Mouse (Mus musculus) liver, embryonic 14.5 days (tissue): ENCODE data around the gene Wrnip1. TPM values are rescaled to one million over a fixed set of nuclear protein-coding genes. Genes with fewer than 3 reads are reported as not detected.
A peak's percentile ranks its signal among the peaks of the same experiment; 100 is the strongest.

Source experiments
- ATAC-seq: fragments of 200-750 bp; cut with Nextera tagmentation; 2 replicates; pipeline ENCODE4 v1.8.0; 2017; ENCODE audit warnings: moderate number of reproducible peaks, mild to moderate bottlenecking, moderate library complexity; ENCODE audit not compliant: insufficient read depth
- DNase-seq, 3 experiments: peaks; one replicate each; pipeline ENCODE4 v3.0.0-alpha.2; 2012 to 2013; ENCODE audit warnings: low read depth in 3 of 3, low spot score in 3 of 3
- H3K27ac ChIP-seq: fragments of 300-500 bp; sonication (generic); 2 replicates; pipeline ENCODE4 v1.5.1; 2014; ENCODE audit warnings: moderate library complexity, mild to moderate bottlenecking, control low read depth, inconsistent platforms
- H3K27me3 ChIP-seq: fragments of 300-500 bp; sonication (generic); 2 replicates; pipeline ENCODE4 v1.6.1; 2014; ENCODE audit warnings: mild to moderate bottlenecking, low read length, moderate library complexity; ENCODE audit not compliant: control insufficient read depth, insufficient read depth
- H3K36me3 ChIP-seq: fragments of 300-500 bp; sonication (generic); replicated peaks from 2 replicates; pipeline ENCODE4 v1.6.1; 2014; ENCODE audit warnings: low read depth; ENCODE audit not compliant: control insufficient read depth, insufficient read depth
- H3K4me1 ChIP-seq, 2 experiments: fragments of 200-500 bp in 1 of 2; fragments of 300-500 bp in 1 of 2; sonication (generic) in 1 of 2; replicated peaks; 2 replicates each; pipeline ENCODE4 v1.6.1; 2012 to 2014; ENCODE audit warnings: antibody characterized with exemption in 1 of 2, inconsistent platforms in 1 of 2, low read length in 1 of 2; ENCODE audit not compliant: control insufficient read depth in 2 of 2, insufficient read depth in 2 of 2
- H3K4me2 ChIP-seq: fragments of 300-500 bp; sonication (generic); 2 replicates; pipeline ENCODE4 v1.6.1; 2014; ENCODE audit warnings: low read depth, mild to moderate bottlenecking, control low read depth, moderate library complexity
- H3K4me3 ChIP-seq, 2 experiments: fragments of 200-500 bp in 1 of 2; fragments of 300-500 bp in 1 of 2; sonication (generic) in 1 of 2; 2 replicates each; pipeline ENCODE4 v1.5.1; 2012 to 2014; ENCODE audit warnings: low read depth in 2 of 2, low read length in 2 of 2, mild to moderate bottlenecking in 2 of 2, control low read depth in 1 of 2, inconsistent platforms in 1 of 2, moderate library complexity in 1 of 2; ENCODE audit not compliant: insufficient read depth in 1 of 2
- H3K9ac ChIP-seq: fragments of 300-500 bp; sonication (generic); replicated peaks from 2 replicates; pipeline ENCODE4 v1.6.1; 2014; ENCODE audit warnings: mild to moderate bottlenecking, control low read depth, moderate library complexity
- H3K9me3 ChIP-seq: fragments of 300-500 bp; sonication (generic); 2 replicates; pipeline ENCODE4 v1.6.1; 2016; ENCODE audit warnings: low read length, mixed read lengths; ENCODE audit not compliant: control insufficient read depth
- CTCF ChIP-seq: IDR thresholded peaks from 2 replicates; pipeline ENCODE4 v1.5.1; 2016; ENCODE audit warnings: antibody characterized with exemption, low read depth, control low read depth
- EP300 ChIP-seq: IDR thresholded peaks from 2 replicates; pipeline ENCODE4 v1.6.1; 2016; ENCODE audit warnings: antibody characterized with exemption, low read depth
- WGBS: fragments of 180-500 bp; shearing (Covaris S2); extraction: QIAGEN DNeasy Blood & Tissue Kit; methylation state at CpG from one replicate; pipeline ENCODE4 v1.1.7; 2014; ENCODE audit not compliant: insufficient replicate concordance; 5-methylcytosine and 5-hydroxymethylcytosine counted together
- polyA plus RNA-seq, 2 experiments: library from polyadenylated mRNA; depleted of rRNA in 1 of 2; stranded (reverse) in 1 of 2; unstranded in 1 of 2; fragments of >200 nt; fragmentation: Nextera tagmentation in 1 of 2; extraction: Ambion mirVana in 1 of 2; gene quantifications; 2 replicates each; pipeline versions ENCODE4 v1.2.1 to v1.2.3; 2012 to 2014

Gene Wrnip1
- polyA plus RNA-seq, 2 experiments = 6.0 to 16.3 TPM

DNA sequence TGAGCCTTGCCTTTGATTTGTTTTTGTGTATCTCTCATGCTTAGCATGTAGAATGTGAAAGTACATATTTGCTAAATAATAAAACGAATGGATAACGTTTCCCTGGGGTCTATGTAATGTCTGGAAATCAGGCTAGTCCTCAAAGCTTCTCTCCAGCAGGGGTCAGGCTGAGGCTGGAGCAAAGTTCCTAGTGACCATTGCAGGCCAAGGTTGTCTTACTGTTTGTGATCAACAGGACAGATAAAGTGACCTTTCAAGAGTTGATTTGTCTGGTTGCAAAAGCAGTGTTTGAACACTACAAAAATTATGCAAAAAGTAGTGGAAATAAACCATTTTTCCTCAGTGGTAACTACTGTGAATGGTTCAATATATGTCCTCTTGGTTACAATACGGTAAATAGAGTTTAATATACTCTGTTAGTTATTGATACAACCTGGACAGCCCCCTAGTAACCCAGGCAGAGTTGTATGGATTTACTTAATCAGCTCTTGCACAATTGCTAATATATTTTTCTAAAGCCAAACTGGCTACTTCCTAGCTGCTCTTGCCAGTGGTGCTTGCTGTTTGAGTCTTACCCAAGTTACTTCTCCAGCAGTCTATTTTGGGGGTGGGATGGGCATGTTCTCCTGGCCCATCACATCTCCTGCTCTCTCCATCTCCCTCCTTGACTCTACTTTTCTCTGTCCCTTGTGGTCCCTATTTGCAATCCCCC lies 25.4 kb downstream of the Wrnip1 start:
- peaks cover 3% of the 10 kb centered on the region; the same call in 1 of the 2 replicates for H3K36me3 ChIP-seq
- ATAC-seq (no peak), DNase-seq (no peak)
- H3K9ac ChIP-seq = no peak overlapping the region
- 57% methylated on average over 3 of the region's 3 CpGs for WGBS
- peaks cover 0 to 3% of the 10 kb centered on the region in 2 experiments; a peak in 2 of 4 replicates for H3K4me1 ChIP-seq
- H3K9me3 ChIP-seq = no peaks in the 10 kb centered on the region
- no peak overlapping the region for H3K4me2 ChIP-seq
- H3K27ac ChIP-seq = no peak overlapping the region
- TF ChIP-seq EP300 = no peak
- peak; percentile 31; the same call in 1 of the 2 replicates for TF ChIP-seq CTCF
- H3K27me3 ChIP-seq = no peaks in the 10 kb centered on the region
- H3K4me3 ChIP-seq = no peak overlapping the region

- H3K27ac ChIP-seq = no peak overlapping the region
- ATAC-seq = no peak
- WGBS = 34% methylated on average over 4 of the region's 4 CpGs
These were observed 26.1 kb downstream of the Wrnip1 start for GRCm38 (mm10) chr13:32827951-32828350.

DNA sequence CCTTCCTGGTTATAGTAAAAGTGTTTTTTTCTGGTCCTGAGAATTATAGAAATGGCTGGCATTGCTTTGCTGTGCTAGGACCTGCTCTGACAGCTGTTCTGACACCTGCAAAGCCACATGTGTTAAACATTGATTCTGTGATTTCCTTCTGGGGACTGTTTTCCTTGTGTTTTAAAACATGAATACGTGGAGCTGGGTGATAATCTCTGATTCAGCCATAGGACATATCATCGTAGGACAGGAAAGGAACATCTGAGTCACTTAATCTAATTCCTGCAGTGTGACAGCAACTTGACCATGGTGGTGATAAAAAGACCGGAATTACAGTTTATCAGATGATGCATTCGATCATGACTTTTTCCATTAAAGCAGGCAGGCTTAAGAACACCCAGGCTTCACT lies 27.0 kb downstream of the Wrnip1 start:
- no peak overlapping the region for H3K4me2 ChIP-seq
- ATAC-seq = no peak; the same call in 1 of the 2 replicates
- H3K9ac ChIP-seq = no peak overlapping the region
- no peak overlapping the region for H3K27ac ChIP-seq
- H3K9me3 ChIP-seq = no peaks in the 10 kb centered on the region
- no peaks in the 10 kb centered on the region for H3K27me3 ChIP-seq
- no peak overlapping the region for H3K4me3 ChIP-seq
- 10% methylated on average over 4 of the region's 4 CpGs for WGBS
- TF ChIP-seq CTCF (no peak), EP300 (no peak; the same call in 1 of the 2 replicates)
- no peak for DNase-seq
- H3K36me3 ChIP-seq = no peaks in the 10 kb centered on the region
- H3K4me1 ChIP-seq = peaks cover 0 to 6% of the 10 kb centered on the region in 2 experiments; a peak in 2 of 4 replicates

More at GRCm38 (mm10) chr13:32827951-32828350, 26.1 kb downstream of the Wrnip1 start:
- H3K36me3 ChIP-seq = peaks cover 3% of the 10 kb centered on the region; the same call in 1 of the 2 replicates
- H3K9ac ChIP-seq = no peak overlapping the region
- no peak overlapping the region for H3K4me3 ChIP-seq
- no peaks in the 10 kb centered on the region for H3K27me3 ChIP-seq
- H3K4me1 ChIP-seq = peaks cover 0 to 6% of the 10 kb centered on the region in 2 experiments; a peak in 2 of 4 replicates
- no peak overlapping the region for H3K4me2 ChIP-seq
- DNase-seq = peak in 2 of 3 experiments; percentile 22 to 30
- H3K9me3 ChIP-seq = no peaks in the 10 kb centered on the region
- peak; percentile 89 for TF ChIP-seq CTCF
- no peak for TF ChIP-seq EP300

DNA sequence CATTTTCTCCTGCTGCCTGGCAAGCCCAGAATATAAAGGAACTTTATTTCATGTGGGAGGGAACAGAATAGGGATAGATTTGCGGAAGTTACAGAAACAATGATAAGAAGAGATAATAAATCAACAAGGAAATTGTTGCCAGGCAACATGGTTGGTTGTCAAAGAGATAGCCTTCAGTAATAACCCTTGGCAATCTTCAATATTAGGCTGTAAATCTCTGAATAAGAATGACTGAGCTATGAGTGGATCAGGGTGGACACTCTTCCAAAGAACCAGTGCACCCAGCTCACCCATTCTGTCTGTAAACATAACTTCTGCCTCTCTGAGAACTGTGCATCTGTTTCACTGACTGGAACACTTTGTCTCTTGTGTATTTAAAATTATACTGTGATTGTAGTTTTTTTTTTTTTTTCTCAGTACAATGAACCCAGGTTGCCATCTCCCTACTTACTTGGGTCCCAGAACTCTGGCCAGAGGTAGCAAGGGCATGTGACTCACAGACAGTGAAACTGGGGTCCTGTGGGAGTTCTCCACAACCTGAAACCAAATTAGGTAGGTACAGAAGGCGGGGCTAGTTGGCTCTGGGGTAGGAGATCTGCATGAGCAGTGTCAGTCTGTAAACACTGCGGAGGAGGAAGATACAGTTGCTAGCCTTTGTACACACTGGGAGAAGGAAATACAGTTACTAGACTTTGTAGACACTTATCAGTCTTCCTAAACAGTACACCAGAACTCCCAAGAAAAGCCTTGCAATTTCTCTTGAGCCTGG lies 29.9 kb downstream of the Wrnip1 start:
- Histone ChIP-seq H3K36me3 (no peaks in the 10 kb centered on the region), H3K27ac (no peak overlapping the region), H3K9me3 (no peaks in the 10 kb centered on the region), H3K4me1 (peaks cover 0 to 6% of the 10 kb centered on the region in 2 experiments; a peak in 2 of 4 replicates), H3K4me2 (no peak overlapping the region), H3K4me3 (no peak overlapping the region), H3K27me3 (no peaks in the 10 kb centered on the region), H3K9ac (no peak overlapping the region)
- TF ChIP-seq EP300 (no peak), CTCF (no peak)
- DNase-seq (no peak), ATAC-seq (no peak)
- WGBS = 47% methylated on average over 3 of the region's 3 CpGs

- 32% methylated on average over 3 of the region's 3 CpGs for WGBS
- TF ChIP-seq EP300 = no peak
- no peak for TF ChIP-seq CTCF
These were observed 30.9 kb downstream of the Wrnip1 start for GRCm38 (mm10) chr13:32832776-32833175.

More at GRCm38 (mm10) chr13:32832776-32833175, 30.9 kb downstream of the Wrnip1 start:
- no peaks in the 10 kb centered on the region for H3K9me3 ChIP-seq
- no peak overlapping the region for H3K4me3 ChIP-seq
- H3K4me2 ChIP-seq = no peak overlapping the region
- H3K27ac ChIP-seq = no peak overlapping the region
- no peak for DNase-seq
- H3K4me1 ChIP-seq = peaks cover 0 to 6% of the 10 kb centered on the region in 2 experiments; a peak in 2 of 4 replicates
- H3K9ac ChIP-seq = no peak overlapping the region
- H3K27me3 ChIP-seq = no peaks in the 10 kb centered on the region
- no peaks in the 10 kb centered on the region for H3K36me3 ChIP-seq
- no peak for ATAC-seq
